Mouse (Mus musculus) common myeloid progenitor, adult 5-6 weeks (primary cell): Measurements from ENCODE around the gene Ell3. TPM values are rescaled to one million over a fixed set of nuclear protein-coding genes. Genes with fewer than 3 reads are reported as not detected.

Experiments used
- ATAC-seq: replicated peaks from 2 replicates; pipeline ENCODE4 v1.8.0; 2016; ENCODE audit warnings: low read depth, mild to moderate bottlenecking, moderate TSS enrichment, inconsistent platforms; ENCODE audit not compliant: poor library complexity, severe bottlenecking
- total RNA-seq: library from RNA; stranded (forward); fragments of 200-1000, 187-1606 nt; gene quantifications from 2 replicates; pipeline ENCODE4 v1.2.3, GENCODE M21; 2017

Gene Ell3
- total RNA-seq, 1 experiment from 2014 or later: not detected

DNA sequence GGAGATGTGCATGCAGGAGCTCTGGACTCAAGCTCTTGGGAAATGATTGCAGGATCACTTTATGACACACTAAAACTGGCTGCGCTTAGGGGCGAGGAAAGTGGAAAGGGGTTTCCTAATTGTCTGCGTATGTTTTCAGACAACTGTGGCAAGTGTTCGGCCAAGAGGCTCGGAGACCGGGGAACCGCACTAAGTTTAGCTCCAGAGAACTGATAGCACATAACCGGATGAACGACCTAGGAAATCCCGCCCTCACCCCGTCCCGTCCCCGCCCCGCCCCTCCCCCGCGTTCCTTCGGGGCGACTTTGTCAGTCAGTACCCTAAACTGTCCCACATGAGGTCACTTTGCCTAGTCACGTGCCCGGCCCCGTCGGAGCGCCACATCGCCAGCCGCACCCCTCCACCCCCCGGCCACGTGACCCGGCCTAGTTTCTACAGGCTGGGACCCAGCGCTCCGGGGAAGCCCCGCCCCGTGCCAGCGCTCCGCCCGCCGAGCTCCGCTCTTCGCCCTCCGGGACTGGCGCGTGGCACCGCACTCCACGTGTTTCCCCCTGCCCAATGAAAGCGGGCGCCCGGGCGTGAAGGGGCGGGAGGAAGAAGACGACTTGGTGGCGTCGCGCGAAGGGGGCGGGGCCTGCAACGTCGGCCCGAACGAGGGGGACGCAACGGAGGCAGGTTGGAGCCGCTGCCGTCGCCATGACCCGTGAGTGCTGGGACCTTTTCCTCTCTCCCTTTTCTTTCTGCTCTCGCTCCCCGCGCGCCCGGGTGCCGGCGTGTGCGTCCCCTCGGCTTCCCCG, 4.9 kb upstream of the Ell3 start, which contains the start of gene Serf2:
Gene Serf2, plus strand, starts transcription at position 457 of the 797 bp plus-strand sequence.
- ATAC-seq: peak; percentile 88

- no peak for ATAC-seq
These were observed 4.1 kb upstream of the Ell3 start for GRCm38 (mm10) chr2:121448136-121448535.

GRCm38 (mm10) chr2:121447006-121447405, 2.9 kb upstream of the Ell3 start:
- ATAC-seq: no peak

GRCm38 (mm10) chr2:121446506-121446905, 2.4 kb upstream of the Ell3 start:
- ATAC-seq: no peak

GRCm38 (mm10) chr2:121445117-121445516, 1.0 kb upstream of the Ell3 start:
- no peak for ATAC-seq

- ATAC-seq: no peak
These were observed 1.1 kb downstream of the Ell3 start for GRCm38 (mm10) chr2:121443068-121443349.

DNA sequence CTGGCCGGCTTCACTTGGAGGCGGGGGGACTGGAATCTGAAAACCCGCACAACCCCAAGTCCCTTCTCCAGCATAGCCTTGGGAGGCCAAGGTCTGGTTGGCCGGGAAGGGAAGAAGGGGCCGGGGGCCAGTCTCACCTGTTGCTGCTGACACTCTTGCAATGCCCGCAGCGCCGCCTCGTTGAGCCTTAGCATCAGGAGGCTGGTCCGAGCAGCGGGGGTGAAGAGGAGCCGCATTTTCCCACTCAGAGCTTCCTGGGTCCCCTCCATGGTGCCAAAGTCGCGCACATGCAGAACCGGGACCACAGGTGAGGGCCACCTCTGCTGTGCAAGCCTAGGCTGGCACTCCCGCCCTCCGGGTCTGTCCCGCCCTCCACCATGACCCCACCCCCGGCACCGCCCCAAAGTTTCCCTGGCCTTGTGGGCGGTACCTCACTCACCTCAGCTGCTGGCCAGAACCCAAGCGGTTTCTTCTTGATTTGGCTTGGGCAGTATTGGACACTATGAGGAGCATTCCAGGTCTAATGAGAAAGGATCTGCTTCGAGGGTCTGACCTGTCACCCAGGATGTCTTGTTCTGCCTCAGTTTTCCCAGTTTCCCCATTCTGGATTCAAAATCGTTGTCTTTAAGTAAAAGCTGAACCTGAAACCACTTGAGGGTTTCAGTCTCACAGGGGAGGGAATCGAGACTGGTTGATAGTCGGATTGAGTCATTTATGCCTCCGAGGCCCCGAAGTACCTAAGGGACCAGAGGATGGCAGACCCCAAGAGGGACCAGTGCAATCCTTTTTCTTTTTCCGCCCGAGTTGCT, 1.6 kb downstream of the Ell3 start:
- ATAC-seq: peak; percentile 79

GRCm38 (mm10) chr2:121441800-121442199, 2.3 kb downstream of the Ell3 start:
- ATAC-seq: 0 out of 2 replicates have a peak, but pooled peaks have one; percentile 20

GRCm38 (mm10) chr2:121440834-121441605, 3.1 kb downstream of the Ell3 start:
- ATAC-seq: no peak

DNA sequence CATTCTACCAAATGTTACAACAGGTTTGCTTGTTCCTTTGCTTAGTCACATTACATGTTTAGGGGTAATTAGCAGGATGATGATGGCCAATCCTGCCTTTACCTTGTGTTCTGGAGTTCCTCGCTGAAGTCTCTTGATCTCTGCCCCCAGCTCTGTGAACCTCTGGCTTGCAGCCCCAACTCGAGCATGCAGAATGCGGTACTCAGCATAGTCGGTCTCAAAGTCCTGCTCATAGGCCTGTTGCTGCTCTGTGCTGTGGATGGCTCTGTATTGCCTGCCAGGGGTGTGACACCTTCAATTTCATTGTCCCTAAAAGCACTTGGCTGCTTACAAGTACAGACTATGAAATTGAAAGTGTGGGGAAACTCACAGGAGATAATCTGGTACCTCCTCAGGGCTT, 4.3 kb downstream of the Ell3 start:
- ATAC-seq: no peak

DNA sequence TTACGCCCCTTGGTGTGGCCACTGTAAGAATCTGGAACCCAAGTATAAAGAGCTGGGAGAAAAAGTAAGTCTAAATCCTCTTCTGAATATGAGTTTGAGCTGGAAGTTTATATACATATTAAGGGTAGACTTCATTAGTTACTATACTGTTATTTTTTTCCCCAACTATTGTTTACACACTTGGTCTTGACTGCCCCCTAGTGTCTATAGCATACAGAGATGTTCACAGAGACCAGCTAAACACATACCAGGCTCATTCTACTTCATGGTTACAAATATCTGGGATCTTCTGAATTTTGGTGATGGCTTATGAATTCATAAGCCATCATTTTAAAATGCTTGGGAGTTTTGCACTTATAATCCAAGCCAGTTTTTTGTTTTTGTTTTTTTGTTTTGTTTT, 9.2 kb downstream of the Ell3 start:
- ATAC-seq: peak; percentile 60; the same call in 1 of the 2 replicates

DNA sequence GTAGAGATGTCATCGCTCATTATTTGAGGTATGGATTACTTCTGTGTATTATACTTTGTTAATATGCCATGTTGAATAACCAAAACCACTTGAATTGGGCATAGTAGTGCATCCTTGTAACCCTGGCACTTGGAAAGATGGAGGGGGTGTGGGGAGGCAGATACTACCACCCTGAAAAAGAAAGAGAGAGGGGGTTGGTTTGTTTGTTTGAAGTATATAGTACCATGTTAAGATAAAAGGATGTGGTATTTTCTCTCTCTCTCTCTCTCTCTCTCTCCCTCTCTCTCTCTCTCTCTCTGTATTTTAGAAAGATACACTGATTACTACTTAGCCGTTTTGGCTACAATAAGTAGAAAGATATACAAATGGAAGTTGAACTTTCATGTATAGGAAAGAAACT, 18.2 kb downstream of the Ell3 start:
- ATAC-seq: no peak

DNA sequence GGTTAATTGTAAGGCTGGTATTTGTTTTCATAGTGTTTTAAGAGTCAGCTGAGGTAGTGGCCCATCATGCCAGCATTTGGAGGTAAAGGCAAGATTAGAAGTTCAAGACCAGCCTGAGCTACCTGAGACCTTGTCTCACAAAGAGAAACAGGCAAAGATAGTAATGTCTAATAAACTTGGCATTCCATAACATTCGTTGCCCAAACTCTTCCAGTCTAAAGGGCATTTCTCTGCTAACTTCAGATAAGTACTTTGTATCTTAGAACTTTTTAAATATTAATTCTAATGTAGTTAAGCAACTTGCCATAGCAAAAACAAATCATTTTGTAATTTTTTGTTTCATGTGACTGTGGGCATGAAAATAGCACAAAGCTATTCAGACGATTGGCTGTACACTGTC, 20.9 kb downstream of the Ell3 start:
- ATAC-seq: no peak

DNA sequence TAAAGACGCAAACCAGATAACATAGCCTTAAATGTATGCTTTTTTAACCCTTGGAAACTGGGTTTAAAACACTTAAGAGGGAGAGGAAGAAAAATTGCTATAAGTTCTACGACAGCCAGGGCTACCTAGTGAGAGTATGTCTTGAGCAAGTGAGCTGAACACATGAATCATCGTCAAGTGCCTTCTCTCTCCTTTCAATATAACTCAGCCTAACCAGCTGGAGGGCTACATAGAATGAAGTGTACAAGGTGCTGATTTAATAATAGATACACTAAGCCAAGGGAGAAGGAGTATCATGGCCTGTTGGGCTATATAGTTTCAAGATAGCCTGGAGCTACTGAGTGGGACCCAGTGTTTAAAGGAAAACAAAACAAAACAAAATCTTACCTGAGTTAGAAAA, 25.6 kb downstream of the Ell3 start:
- ATAC-seq: no peak

- no peak for ATAC-seq
These were observed 27.7 kb downstream of the Ell3 start for GRCm38 (mm10) chr2:121416356-121416755.

DNA sequence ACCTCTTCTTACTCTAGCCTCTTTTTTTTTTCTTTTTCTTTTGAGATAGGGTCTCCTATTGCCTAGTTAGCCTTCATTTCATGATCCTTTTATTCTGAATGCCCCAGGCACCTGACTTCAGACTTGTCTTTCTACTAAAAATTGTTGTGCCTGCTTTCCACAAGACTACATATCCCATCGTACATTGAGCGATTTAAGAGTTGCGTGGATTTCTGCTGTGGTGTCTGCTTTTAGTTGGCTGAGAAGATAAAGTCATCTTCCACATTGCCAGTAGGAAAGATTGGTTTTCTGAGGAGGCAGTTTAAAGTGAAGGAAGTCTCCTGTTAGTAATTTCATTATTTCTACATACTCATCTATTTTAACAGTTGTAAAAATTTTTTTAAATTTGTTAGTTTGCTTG, 28.5 kb downstream of the Ell3 start:
- ATAC-seq: no peak

- ATAC-seq: no peak
These were observed 29.0 kb downstream of the Ell3 start for GRCm38 (mm10) chr2:121415103-121415502.

- ATAC-seq: 0 out of 2 replicates have a peak, but pooled peaks have one; percentile 6
These were observed 29.9 kb downstream of the Ell3 start for GRCm38 (mm10) chr2:121414139-121414685.

DNA sequence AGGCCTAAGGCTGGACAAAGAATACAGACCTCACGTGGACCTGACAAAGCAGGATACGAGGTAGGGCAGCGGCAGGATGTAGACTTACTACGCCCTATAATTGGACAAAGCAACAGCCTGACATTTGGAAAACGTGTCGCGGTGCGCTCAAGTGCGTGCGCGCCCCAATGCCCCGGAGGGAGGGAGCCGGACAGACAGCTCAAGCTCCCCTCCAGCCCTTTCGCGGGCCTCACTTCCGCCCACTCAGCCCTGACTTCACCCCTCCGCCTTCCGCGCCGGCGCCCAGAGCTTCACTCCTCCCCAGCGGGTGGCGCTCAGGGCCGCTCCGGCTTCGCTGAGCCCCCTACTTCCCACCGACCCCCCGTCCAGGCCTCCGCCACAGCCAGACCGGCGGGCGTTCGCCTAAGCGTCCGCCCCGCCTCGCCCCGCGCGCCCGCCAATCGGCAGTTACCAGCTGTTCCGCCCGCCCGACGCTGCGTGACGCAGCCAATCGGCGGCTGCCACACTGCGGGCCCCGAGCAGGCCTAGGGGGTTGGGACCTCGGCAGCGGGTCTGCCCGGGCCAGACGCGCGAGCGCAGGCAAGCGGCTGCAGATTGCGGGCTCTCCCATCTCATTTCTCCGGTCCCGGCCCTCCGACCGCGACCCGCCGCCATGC, 30.6 kb downstream of the Ell3 start, which contains the start of the genes Pdia3 and Catsper2:
Gene Pdia3, plus strand, starts transcription at position 389 of the 656 bp plus-strand sequence.
Gene Catsper2, minus strand, starts transcription at position 406 of the 656 bp plus-strand sequence.
- peak; percentile 92 for ATAC-seq
